Mouse (Mus musculus): ENCODE measurements around the gene Olfr943.

The Olfr943 gene

DNA sequence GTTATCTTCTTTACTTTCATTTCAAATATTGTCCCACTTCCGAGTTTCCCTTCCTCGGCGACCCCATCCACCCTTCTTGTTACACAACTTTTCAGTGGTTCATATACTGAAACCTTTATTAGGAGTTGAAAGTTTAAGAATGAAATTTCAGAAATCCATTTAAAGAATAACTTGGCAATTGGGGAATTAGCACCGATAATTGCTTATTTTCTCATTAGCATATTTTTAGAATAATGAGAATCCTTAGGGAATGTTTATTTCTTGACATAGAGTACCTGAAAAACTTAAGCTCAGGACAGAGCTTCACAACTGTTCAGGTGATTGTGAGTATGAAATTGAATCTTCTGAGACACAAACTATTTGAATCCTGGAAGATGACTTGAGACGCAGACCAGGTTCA lies at the start of gene Olfr943:
Olfr943 (plus strand) TSS at position 301 of the 400 bp plus-strand sequence.
- no peak for DNase-seq

DNA sequence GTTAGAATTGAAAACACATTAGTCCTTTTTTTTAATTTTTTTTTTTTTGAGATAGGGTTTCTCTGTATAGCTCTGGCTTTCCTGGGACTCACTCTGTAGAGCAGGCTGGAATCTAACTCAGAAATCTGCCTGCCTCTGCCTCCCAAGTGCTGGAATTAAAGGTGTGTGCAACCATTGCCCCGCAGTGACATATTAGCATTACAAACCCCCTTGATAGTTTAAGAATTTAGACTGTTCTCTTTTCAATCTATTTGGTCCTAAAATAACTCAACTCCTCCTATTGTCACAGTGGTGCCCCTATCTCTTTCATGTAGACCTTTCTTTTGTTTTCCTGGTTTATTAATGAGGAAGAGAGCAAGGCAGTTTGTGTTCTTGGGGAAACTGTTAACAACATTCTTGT lies 38.8 kb upstream of the Olfr943 start:
- no peak for DNase-seq

DNA sequence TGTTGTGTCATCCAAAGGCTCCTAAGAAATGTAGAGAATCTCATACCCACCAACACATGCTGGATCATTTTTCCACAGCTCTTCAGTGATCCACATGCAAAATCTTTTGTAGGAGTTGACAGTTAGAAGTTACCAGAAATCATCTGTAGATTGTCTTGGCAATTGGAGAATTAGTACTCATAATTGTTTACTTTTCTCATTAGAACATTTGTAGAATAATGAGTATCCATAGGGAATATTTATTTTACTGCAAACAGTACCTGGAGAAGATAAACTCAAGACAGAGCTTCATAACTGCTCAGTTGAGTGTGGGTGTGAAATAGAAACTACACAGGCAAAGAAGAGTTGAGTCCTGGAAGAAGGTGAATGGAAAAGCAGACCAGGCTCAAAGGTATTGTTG lies 38.3 kb upstream of the Olfr943 start, which contains the start of gene Olfr27:
Olfr27 (plus strand) TSS at position 301 of the 400 bp plus-strand sequence.
- no peak for DNase-seq

DNA sequence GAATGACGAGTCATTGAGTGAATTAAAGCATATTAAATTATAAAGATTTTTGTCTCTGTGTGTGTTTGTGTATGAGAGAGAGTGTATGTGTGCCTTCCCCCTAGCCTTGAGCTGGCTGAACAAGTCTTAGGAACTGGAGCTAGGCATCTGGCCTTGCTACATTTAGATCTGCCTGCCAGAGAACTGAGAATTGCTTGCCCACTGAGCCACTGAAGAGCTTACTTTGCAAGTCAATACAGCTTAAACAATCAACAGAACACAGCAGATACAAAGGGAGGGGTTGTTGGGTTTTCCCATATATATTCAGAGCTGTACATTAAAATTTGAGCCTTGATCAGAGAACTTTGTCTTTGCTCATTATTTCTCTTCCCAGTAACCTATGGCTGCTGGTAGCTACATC lies 13.7 kb upstream of the Olfr943 start:
- no peak for DNase-seq

DNA sequence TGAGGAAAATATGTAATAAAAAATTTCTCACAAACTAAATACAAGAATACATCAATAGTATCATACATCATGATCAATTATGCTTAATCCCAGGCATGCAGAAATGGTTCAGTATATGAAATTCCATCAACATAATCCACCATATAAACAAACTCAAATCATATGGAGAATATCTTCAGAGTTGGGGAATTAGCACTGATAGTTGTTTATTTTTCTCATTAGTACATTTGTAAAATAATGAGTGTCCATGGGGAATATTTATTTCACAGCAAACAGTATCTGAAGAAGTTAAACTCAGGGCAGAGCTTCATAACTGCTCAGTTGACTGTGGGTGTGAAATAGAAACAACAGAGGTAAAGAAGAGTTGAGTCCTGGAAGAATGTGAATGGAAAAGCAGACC lies 35.5 kb downstream of the Olfr943 start, which contains the start of gene Olfr944:
Olfr944 (plus strand) TSS at position 301 of the 400 bp plus-strand sequence.
- DNase-seq: no peak
